Mouse (Mus musculus): Measurements from ENCODE around the gene Hcn4. TPM values are rescaled to one million over a fixed set of nuclear protein-coding genes. Genes with fewer than 3 reads are reported as not detected.

Hcn4 gene
- total and polyA plus RNA-seq, 3 experiments = 6.1 to 9.1 (median 8.1) TPM

- Histone ChIP-seq H3K4me3 (no peak overlapping the region), H3K4me1 (ENCODE audit: control insufficient read depth, insufficient read depth, low read length) (no peaks in the 10 kb centered on the region), H3K36me3 (ENCODE audit: control insufficient read depth, insufficient read depth, low read length) (no peaks in the 10 kb centered on the region), H3K9ac (ENCODE audit: low read depth, low read length) (no peak overlapping the region), H3K27ac (no peak overlapping the region), H3K27me3 (ENCODE audit: control insufficient read depth, insufficient read depth, low read length) (no peaks in the 10 kb centered on the region), H3K79me2 (replicated peaks; ENCODE audit: control insufficient read depth, insufficient read depth, low read length) (no peaks in the 10 kb centered on the region)
- DNase-seq = no peak
- intact Hi-C loops (cut with DNase I) = no loop called here
- no peak for TF ChIP-seq POLR2A (IDR thresholded peaks at IDR 0.05; ENCODE audit: insufficient read depth, low read depth, low read length)
- TF ChIP-seq CTCF (IDR thresholded peaks at IDR 0.05) = no peak
- TF ChIP-seq EP300 (IDR thresholded peaks at IDR 0.05; ENCODE audit: insufficient read depth, low read depth, low read length) = no peak
- WGBS = 53% methylated on average over 3 of the region's 3 CpGs
These were observed 31.7 kb downstream of the Hcn4 start for GRCm38 (mm10) chr9:58854931-58855330.

- WGBS = 39% methylated on average over 30 of the region's 30 CpGs
- intact Hi-C loops (cut with DNase I) = no loop called here
These were observed 35.9 kb downstream of the Hcn4 start for GRCm38 (mm10) chr9:58859080-58859635.

DNA sequence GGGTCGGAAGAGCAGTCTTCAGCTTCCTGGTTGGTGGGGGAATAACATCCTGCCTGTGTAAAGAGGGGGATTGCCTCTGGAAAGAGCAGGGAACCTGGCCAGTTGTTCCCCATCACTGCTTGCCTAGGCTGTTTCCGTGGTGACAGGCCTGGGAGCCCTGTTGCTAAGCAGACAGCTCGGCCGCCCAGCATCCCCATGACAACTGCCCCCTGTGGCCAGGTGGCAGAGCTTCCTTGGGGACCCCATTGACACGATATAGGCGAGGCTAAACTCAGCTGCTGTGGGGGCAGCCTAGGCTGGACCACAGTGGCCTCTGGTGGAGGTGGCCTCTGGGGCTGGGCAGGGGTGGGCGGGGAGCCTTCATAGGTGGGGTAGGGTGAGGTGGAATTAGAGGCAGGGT, 40.6 kb downstream of the Hcn4 start:
- intact Hi-C loops (cut with DNase I) = no loop called here
- Histone ChIP-seq H3K27ac (no peak overlapping the region), H3K4me1 (ENCODE audit: control insufficient read depth, insufficient read depth, low read length) (no peaks in the 10 kb centered on the region), H3K79me2 (replicated peaks; ENCODE audit: control insufficient read depth, insufficient read depth, low read length) (no peaks in the 10 kb centered on the region), H3K36me3 (ENCODE audit: control insufficient read depth, insufficient read depth, low read length) (no peaks in the 10 kb centered on the region), H3K9ac (ENCODE audit: low read depth, low read length) (no peak overlapping the region), H3K27me3 (ENCODE audit: control insufficient read depth, insufficient read depth, low read length) (no peaks in the 10 kb centered on the region), H3K4me3 (no peak overlapping the region)
- WGBS = 46% methylated on average over 7 of the region's 7 CpGs
- no peak for DNase-seq
- TF ChIP-seq POLR2A (IDR thresholded peaks at IDR 0.05; ENCODE audit: insufficient read depth, low read depth, low read length) (no peak), EP300 (IDR thresholded peaks at IDR 0.05; ENCODE audit: insufficient read depth, low read depth, low read length) (no peak), CTCF (IDR thresholded peaks at IDR 0.05) (no peak)

More at GRCm38 (mm10) chr9:58859080-58859635, 35.9 kb downstream of the Hcn4 start:
- H3K27me3 ChIP-seq (ENCODE audit: control insufficient read depth, insufficient read depth, low read length) = no peaks in the 10 kb centered on the region
- no peak overlapping the region for H3K9ac ChIP-seq (ENCODE audit: low read depth, low read length)
- no peaks in the 10 kb centered on the region for H3K36me3 ChIP-seq (ENCODE audit: control insufficient read depth, insufficient read depth, low read length)
- no peak overlapping the region for H3K4me3 ChIP-seq
- no peaks in the 10 kb centered on the region for H3K79me2 ChIP-seq (replicated peaks; ENCODE audit: control insufficient read depth, insufficient read depth, low read length)
- no peaks in the 10 kb centered on the region for H3K4me1 ChIP-seq (ENCODE audit: control insufficient read depth, insufficient read depth, low read length)
- H3K27ac ChIP-seq = no peak overlapping the region
- no peak for DNase-seq
- no peak for TF ChIP-seq EP300 (IDR thresholded peaks at IDR 0.05; ENCODE audit: insufficient read depth, low read depth, low read length)
- TF ChIP-seq CTCF (IDR thresholded peaks at IDR 0.05) = no peak
- TF ChIP-seq POLR2A (IDR thresholded peaks at IDR 0.05; ENCODE audit: insufficient read depth, low read depth, low read length) = no peak

- Histone ChIP-seq H3K27ac (no peak overlapping the region), H3K36me3 (ENCODE audit: control insufficient read depth, insufficient read depth, low read length) (no peaks in the 10 kb centered on the region), H3K9ac (ENCODE audit: low read depth, low read length) (no peak overlapping the region), H3K4me1 (ENCODE audit: control insufficient read depth, insufficient read depth, low read length) (no peaks in the 10 kb centered on the region), H3K27me3 (ENCODE audit: control insufficient read depth, insufficient read depth, low read length) (no peaks in the 10 kb centered on the region), H3K4me3 (no peak overlapping the region), H3K79me2 (replicated peaks; ENCODE audit: control insufficient read depth, insufficient read depth, low read length) (no peaks in the 10 kb centered on the region)
- no peak for DNase-seq
- no peak for TF ChIP-seq POLR2A (IDR thresholded peaks at IDR 0.05; ENCODE audit: insufficient read depth, low read depth, low read length)
- no peak for TF ChIP-seq CTCF (IDR thresholded peaks at IDR 0.05)
- no peak for TF ChIP-seq EP300 (IDR thresholded peaks at IDR 0.05; ENCODE audit: insufficient read depth, low read depth, low read length)
- intact Hi-C loops (cut with DNase I) = loop anchor here (5.0 to 10.0 kb wide), 2 partner anchors 96 to 329 kb away; no protein-coding TSS in a partner anchor
- WGBS = 29% methylated on average over 10 of the region's 10 CpGs
These were observed 47.9 kb downstream of the Hcn4 start for GRCm38 (mm10) chr9:58871141-58871540.

DNA sequence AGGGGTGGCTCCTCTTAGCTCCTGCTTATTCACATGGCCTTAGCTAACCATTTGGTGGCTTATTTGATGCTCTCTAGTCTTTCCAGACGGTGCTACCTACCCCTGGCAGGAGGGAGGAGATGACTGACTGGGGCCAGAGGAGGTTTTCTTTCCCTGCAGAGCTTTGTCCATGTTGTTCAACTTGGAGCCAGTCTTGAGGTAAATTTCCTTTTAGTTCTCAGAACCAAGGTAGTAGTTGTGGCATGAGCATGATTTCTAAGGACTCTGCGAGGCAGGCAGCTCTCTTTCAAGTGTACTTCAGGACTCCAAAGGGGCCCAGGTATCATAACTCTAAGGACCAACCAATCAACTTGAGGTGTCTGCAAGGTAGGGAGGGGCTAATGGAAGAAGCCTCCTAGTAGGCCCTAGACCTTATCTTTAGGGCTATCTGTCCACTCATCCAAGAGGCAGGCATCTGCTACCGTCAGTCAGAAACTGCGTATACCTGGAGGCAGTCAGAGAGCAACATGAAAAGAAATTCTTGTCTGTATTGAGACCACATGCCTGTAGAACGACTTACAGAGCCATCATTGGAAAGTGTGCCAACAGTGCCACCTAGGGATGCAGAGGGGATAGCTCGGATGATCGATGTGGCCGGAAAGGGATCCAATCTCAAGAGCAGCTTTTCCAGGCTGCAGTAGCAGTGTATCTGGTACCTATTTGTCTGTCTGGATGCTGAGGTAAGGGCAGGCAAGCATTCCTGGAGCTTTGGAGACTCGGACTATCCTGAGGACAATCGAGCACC, 50.5 kb downstream of the Hcn4 start:
- intact Hi-C loops (cut with DNase I) = loop anchor here (1.0 to 10.0 kb wide), 3 partner anchors 99 to 331 kb away; no protein-coding TSS in a partner anchor
- no peaks in the 10 kb centered on the region for H3K79me2 ChIP-seq (replicated peaks; ENCODE audit: control insufficient read depth, insufficient read depth, low read length)
- WGBS = 37% methylated on average over 10 of the region's 10 CpGs
- DNase-seq = peak; percentile 44 to 55
- no peak overlapping the region for H3K4me3 ChIP-seq
- no peak overlapping the region for H3K27ac ChIP-seq
- H3K9ac ChIP-seq (ENCODE audit: low read depth, low read length) = no peak overlapping the region
- TF ChIP-seq CTCF (IDR thresholded peaks at IDR 0.05) = peak; percentile 85
- TF ChIP-seq EP300 (IDR thresholded peaks at IDR 0.05; ENCODE audit: insufficient read depth, low read depth, low read length) = 0 out of 2 replicates have a peak, but pooled peaks have one; percentile 45
- no peak for TF ChIP-seq POLR2A (IDR thresholded peaks at IDR 0.05; ENCODE audit: insufficient read depth, low read depth, low read length)
- H3K4me1 ChIP-seq (ENCODE audit: control insufficient read depth, insufficient read depth, low read length) = no peaks in the 10 kb centered on the region
- H3K27me3 ChIP-seq (ENCODE audit: control insufficient read depth, insufficient read depth, low read length) = no peaks in the 10 kb centered on the region
- H3K36me3 ChIP-seq (ENCODE audit: control insufficient read depth, insufficient read depth, low read length) = no peaks in the 10 kb centered on the region

GRCm38 (mm10) chr9:58874354-58874753, 51.1 kb downstream of the Hcn4 start:
- no peaks in the 10 kb centered on the region for H3K79me2 ChIP-seq (replicated peaks; ENCODE audit: control insufficient read depth, insufficient read depth, low read length)
- H3K4me3 ChIP-seq = no peak overlapping the region
- WGBS = 85% methylated on average over 4 of the region's 4 CpGs
- no peaks in the 10 kb centered on the region for H3K4me1 ChIP-seq (ENCODE audit: control insufficient read depth, insufficient read depth, low read length)
- no peaks in the 10 kb centered on the region for H3K36me3 ChIP-seq (ENCODE audit: control insufficient read depth, insufficient read depth, low read length)
- H3K27ac ChIP-seq = no peak overlapping the region
- H3K9ac ChIP-seq (ENCODE audit: low read depth, low read length) = no peak overlapping the region
- no peaks in the 10 kb centered on the region for H3K27me3 ChIP-seq (ENCODE audit: control insufficient read depth, insufficient read depth, low read length)
- DNase-seq = no peak
- intact Hi-C loops (cut with DNase I) = loop anchor here (1.0 to 10.0 kb wide), 3 partner anchors 100 to 332 kb away; no protein-coding TSS in a partner anchor
- TF ChIP-seq CTCF (IDR thresholded peaks at IDR 0.05) = no peak
- no peak for TF ChIP-seq POLR2A (IDR thresholded peaks at IDR 0.05; ENCODE audit: insufficient read depth, low read depth, low read length)
- no peak for TF ChIP-seq EP300 (IDR thresholded peaks at IDR 0.05; ENCODE audit: insufficient read depth, low read depth, low read length)
